Mouse (Mus musculus) liver, adult (tissue): ENCODE measurements around the gene Cpne2.

Experiments used
- GATA4 ChIP-seq: IDR thresholded peaks from 2 replicates; pipeline ENCODE4 v1.6.1; 2014; ENCODE audit warnings: mild to moderate bottlenecking, low read length; ENCODE audit not compliant: insufficient replicate concordance

Gene Cpne2

DNA sequence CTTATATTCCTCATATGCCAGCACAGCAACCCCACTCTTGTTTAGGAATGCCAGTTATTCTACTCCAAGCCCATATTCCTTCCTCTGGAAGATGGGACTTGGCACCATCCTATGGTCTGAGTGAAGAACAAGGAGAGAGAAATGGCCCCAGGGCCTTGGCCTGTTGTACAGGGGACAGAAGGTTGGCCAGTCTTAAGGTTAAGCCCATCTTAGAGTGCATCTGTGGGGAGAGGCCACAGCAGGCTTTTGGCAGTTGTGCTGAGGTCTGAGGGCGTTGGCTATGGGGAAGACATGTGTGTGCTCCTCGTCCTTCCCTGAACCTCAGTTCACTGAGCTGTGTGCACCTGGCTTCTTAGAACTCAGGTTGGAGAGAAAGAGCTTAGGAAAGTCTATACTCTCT lies 19.9 kb downstream of the Cpne2 start:
- no peak for TF ChIP-seq GATA4

DNA sequence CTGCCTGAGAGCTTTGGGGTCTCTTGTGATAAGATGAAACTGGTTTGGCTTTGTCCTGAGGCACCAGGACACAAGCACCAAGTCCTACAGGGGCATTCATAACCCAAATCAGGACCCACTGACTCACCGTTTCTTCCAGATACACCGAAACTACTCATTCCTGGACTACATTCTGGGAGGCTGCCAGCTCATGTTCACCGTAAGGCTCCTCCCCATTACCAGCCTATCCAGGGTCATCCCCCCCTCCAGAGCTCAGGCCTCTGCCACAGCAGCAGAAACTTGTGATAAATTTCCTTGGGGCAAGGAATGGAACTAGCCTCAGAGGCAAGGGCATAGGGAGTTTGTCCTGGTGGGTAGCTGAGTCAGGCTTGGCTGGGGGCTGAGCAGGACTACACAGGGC lies 24.5 kb downstream of the Cpne2 start:
- TF ChIP-seq GATA4, result no peak

GRCm38 (mm10) chr8:94561256-94561655 lies 28.5 kb downstream of the Cpne2 start:
- no peak for TF ChIP-seq GATA4

GRCm38 (mm10) chr8:94564421-94564820 lies 31.6 kb downstream of the Cpne2 start:
- no peak for TF ChIP-seq GATA4

GRCm38 (mm10) chr8:94566033-94566432 lies 33.2 kb downstream of the Cpne2 start:
- TF ChIP-seq GATA4, result no peak

DNA sequence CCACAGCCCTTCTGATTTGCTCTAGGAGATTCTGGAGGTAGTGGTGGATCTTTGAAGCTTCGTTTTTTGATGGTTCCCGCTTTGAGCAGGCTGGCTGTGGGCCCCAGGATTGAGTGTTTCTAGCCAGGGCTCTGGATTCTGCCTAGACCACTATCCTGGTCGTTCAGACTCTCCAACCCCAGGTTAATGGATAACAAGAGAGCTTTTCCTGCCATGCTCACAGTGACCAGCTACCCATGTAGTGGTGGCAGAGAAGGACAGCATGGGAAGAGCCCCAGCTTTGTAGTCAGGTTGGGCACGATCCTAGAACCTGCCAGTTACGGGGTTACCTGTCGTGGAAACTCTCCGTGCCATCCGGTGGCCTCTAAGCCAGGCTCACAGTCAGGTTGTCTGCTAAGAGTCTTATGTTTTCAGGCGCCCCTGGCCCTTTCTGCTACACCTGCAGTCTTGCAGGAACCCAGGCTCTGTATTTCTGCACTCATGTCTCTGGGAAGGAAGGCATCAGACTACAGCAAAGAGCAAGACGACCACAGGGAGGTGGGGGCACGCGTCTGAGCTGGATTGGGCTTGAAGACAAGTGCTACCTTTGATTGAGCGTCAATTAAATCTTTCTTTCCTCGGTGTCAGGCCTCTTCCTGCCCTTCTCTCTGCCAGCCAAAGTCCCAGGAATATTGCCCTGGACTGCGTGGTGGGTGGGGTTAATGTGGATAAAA lies 33.8 kb downstream of the Cpne2 start:
- TF ChIP-seq GATA4, result no peak

GRCm38 (mm10) chr8:94567159-94567849 lies 34.5 kb downstream of the Cpne2 start:
- TF ChIP-seq GATA4, result no peak

DNA sequence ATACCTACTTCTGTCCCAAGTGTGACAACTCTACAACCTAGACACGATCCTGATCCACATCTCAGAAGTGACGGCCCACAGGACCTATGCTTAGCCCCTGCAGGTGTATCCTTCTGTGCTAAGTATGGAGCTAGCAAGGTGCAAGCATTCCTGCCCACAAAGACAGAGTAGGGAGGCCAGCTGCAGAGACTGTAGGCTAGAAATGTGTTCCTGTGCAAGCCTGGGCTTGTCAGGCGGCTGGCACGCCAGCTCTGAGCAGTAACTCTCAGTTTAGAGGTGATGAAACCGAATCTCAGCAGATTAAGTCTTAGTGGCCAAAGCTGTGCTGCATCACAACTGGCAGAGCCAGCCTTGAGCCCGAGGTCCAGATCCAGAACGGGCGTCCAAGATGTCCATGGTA lies 35.3 kb downstream of the Cpne2 start:
- no peak for TF ChIP-seq GATA4

DNA sequence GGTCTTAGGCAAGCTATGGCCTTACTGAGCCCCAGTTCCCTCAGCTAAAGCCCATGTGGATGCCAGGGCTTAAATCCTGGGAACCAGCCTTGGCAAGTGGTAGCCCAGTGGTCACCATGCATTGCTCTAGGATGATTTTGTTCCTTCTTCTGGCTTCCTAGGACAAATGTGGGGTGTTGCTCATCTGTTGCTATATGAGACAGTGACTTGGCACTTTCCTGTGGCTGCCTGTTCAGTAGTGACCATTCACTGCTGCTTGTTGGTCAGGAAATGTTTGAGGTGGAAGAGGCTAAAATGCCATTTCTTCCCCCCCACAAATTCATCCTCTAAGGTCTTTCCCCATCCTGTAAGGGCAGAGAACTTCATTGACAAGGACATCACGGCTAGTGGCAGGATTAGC lies 36.6 kb downstream of the Cpne2 start:
- TF ChIP-seq GATA4, result no peak

DNA sequence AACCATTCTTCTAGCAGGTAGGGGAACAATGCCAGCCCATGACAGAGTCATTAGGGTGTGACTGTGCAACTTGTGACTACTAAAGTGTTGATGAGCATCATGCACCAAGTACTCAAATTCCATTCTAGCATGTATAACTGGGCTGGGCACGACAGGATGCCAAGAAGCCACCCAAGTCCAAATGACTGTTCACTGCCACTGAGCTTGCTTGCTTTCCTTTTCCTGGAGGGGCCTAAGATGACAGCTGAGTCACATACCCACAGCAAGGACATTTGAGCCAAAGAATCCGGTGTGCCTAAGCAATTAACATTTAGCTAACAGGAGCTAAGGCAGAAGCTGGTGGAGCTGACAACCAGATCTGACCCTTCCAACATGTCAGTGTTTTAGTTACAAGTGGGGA lies 39.1 kb downstream of the Cpne2 start:
- no peak for TF ChIP-seq GATA4

GRCm38 (mm10) chr8:94574159-94574907 lies 41.5 kb downstream of the Cpne2 start:
- no peak for TF ChIP-seq GATA4

DNA sequence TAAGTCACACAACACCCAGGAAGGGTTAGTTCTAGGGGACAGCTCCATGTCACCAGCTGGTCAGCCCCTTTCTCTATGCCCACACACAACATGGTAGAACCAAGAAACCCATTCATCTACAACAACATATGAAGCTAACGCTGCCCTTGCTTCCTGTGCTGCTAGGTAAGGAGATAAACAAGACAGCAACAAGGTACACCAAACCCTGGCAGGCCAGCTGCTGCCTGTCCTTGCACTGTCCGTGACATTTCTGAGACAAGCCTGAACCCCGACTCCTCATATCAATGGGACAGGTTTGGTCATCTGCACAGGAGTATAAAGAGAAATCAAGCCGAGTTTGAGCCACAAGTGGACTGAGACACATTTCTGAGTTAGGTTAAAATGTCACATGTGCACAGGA lies 42.4 kb downstream of the Cpne2 start:
- no peak for TF ChIP-seq GATA4

- TF ChIP-seq GATA4, result no peak
These were observed 49.2 kb downstream of the Cpne2 start for GRCm38 (mm10) chr8:94581820-94582483.

GRCm38 (mm10) chr8:94582569-94582968 lies 49.8 kb downstream of the Cpne2 start:
- no peak for TF ChIP-seq GATA4

GRCm38 (mm10) chr8:94584238-94584817 lies 51.5 kb downstream of the Cpne2 start:
- TF ChIP-seq GATA4, result peak; percentile 10; the same call in 1 of the 2 replicates

- TF ChIP-seq GATA4, result no peak
These were observed 58.9 kb downstream of the Cpne2 start for GRCm38 (mm10) chr8:94591691-94592090.

DNA sequence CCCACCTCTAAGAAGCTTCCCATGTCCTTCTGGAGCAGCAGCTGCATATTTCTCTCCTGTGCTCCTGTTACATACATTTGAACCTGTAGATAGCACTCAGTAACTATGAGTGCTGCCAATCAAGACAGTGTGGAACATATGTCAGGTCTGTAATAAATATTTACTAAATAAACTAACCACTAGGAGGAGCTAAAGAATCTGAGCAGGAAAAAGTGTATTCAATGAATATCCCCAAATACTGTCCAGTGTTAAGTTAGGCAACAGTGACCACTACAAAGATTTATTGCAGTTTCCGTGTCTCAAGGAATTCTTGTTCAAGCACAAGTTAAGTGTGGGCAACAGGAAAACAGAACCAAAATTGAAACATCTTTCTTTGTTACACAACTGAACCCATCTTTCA lies 61.4 kb downstream of the Cpne2 start:
- no peak for TF ChIP-seq GATA4
